In the genomic region with DNA sequence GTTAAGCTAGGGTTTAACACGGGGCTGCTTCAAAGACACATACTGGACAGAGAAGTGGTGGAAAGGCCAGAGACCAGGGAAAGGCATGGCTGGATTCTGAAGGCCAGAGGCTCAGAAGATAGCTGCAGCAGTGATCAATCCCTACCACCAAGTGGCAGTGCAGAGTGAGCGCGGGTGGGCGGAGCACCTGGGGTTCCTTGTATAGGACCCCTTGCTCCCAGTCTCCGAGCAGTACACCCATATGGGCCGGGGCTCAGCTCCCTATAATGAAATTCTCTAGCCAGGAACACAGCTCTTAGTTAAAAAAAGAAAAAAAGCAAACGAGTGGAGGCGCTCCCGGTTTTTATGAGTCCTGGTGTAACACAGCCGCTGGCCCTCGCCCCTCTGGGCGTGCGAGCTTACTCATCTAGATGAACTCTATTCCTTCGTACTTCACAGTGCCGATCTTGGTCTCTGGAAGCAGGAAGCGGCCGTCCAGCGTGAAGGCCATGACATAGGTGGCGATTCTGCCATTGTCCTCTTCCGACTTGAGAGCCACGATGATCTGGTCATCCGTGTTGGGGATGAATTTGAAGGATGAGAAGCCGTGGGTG, we compare ENCODE assay signal across 9 mouse cellular contexts. TPM values are rescaled to one million over a fixed set of nuclear protein-coding genes. Genes with fewer than 3 reads are reported as not detected.
DNase-seq lines count a peak whose midpoint lies in the region; ATAC-seq and TF ChIP-seq lines count a peak whose summit lies in the region.
"Had no signal": no experiment of that assay in that cellular context is flagged by ENCODE, and none has a peak within 500 bp of the region (broad histone marks: within the 10 kb centered on the region; RNA-seq: fewer than 3 reads in every experiment).

No protein-coding gene starts in this region.

- H3K27me3 ChIP-seq in intestine, embryonic 16.5 days (replicated peaks; ENCODE audit: control insufficient read depth, insufficient read depth, low read length), result no peaks in the 10 kb centered on the region
- H3K27me3 ChIP-seq: stomach, embryonic 15.5 days had no signal

- intact Hi-C loops in gastrocnemius, adult 2 months (cut with DNase I), result no loop called here

- no peak overlapping the region for H3K4me3 ChIP-seq in gastrocnemius, adult 2 months
- no peak overlapping the region for H3K4me3 ChIP-seq in lung, adult 2 months (replicated peaks; ENCODE audit: extremely low read depth, low read depth, low read length)
- H3K4me3 ChIP-seq in ES-E14 (ENCODE audit: insufficient read depth in 1 of 2, low read depth in 1 of 2, low read length in 2 of 2, poor library complexity in 1 of 2, severe bottlenecking in 1 of 2), result no peak overlapping the region
- no peak overlapping the region for H3K4me3 ChIP-seq in intestine, embryonic 16.5 days (ENCODE audit: low read length)
- H3K4me3 ChIP-seq: stomach, embryonic 15.5 days had no signal

- TF ChIP-seq CTCF in gastrocnemius, adult 2 months (IDR thresholded peaks at IDR 0.05), result peak; percentile 71
- no peak for TF ChIP-seq CTCF in lung, adult 2 months (IDR thresholded peaks at IDR 0.05; ENCODE audit: insufficient read depth, low read length)

- in situ Hi-C loops in ES-E14 (cut with MboI; ENCODE audit: low sequenced_read_pairs in 2 of 2, unreplicated experiment in 2 of 2), result no loop called here

- no peak for TF ChIP-seq POLR2A in lung, adult 2 months (IDR thresholded peaks at IDR 0.05; ENCODE audit: borderline replicate concordance, extremely low read depth, low read depth, low read length)

- ATAC-seq in intestine, embryonic 16.5 days, result no peak

- no peaks in the 10 kb centered on the region; the same call in 1 of the 2 replicates for H3K4me1 ChIP-seq in lung, adult 2 months (ENCODE audit: control insufficient read depth, insufficient read depth, low read length)
- H3K4me1 ChIP-seq in ES-E14 (ENCODE audit: control insufficient read depth in 2 of 2, insufficient read depth in 2 of 2, low read length in 2 of 2, poor library complexity in 1 of 2), result peaks cover 3 to 9% of the 10 kb centered on the region in 2 experiments; a peak in 3 of 4 replicates
- peaks cover 40% of the 10 kb centered on the region for H3K4me1 ChIP-seq in intestine, embryonic 16.5 days (ENCODE audit: control insufficient read depth, insufficient read depth, low read length)

- peak; percentile 55 for DNase-seq in gastrocnemius, adult 2 months
- no peak for DNase-seq in gastrocnemius, adult 18-20 months (ENCODE audit: low spot score)
- peak; percentile 46 for DNase-seq in lung, adult 2 months
- no peak for DNase-seq in lung, postnatal 25 days (ENCODE audit: low spot score)
- DNase-seq in ES-E14 (ENCODE audit: low read depth, low spot score), result peak; percentile 16
- DNase-seq in frontal cortex, postnatal 25 days (ENCODE audit: low spot score in 2 of 2), result no peak
- no peak for DNase-seq in frontal cortex, postnatal 10 days (ENCODE audit: low spot score in 2 of 2)

- 85% methylated on average over 23 of the region's 23 CpGs for WGBS in lung, adult 2 months
- WGBS in intestine, embryonic 16.5 days, result 62% methylated on average over 23 of the region's 23 CpGs

- H3K9ac ChIP-seq in ES-E14 (ENCODE audit: insufficient read depth, low read depth, low read length, poor library complexity, severe bottlenecking), result no peak overlapping the region
- 0 out of 2 replicates have a peak overlapping the region, but pooled peaks have one; percentile 53 for H3K9ac ChIP-seq in intestine, embryonic 16.5 days (ENCODE audit: low read depth, low read length)
- H3K9ac ChIP-seq: stomach, embryonic 15.5 days had no signal

- H3K27ac ChIP-seq in gastrocnemius, adult 2 months, result no peak overlapping the region
- H3K27ac ChIP-seq in ES-E14 (ENCODE audit: insufficient read depth, low read depth, low read length, poor library complexity, severe bottlenecking), result no peak overlapping the region
- H3K27ac ChIP-seq in intestine, embryonic 16.5 days (ENCODE audit: low read length), result peak overlapping the region; percentile 95
- H3K27ac ChIP-seq: stomach, embryonic 15.5 days had no signal

- H3K4me2 ChIP-seq in intestine, embryonic 16.5 days (ENCODE audit: low read depth, low read length), result 0 out of 2 replicates have a peak overlapping the region, but pooled peaks have one; percentile 3
- H3K4me2 ChIP-seq: stomach, embryonic 15.5 days had no signal

- no peaks in the 10 kb centered on the region for H3K9me3 ChIP-seq in ES-E14 (ENCODE audit: control insufficient read depth, insufficient read depth, low read depth, low read length)
- H3K9me3 ChIP-seq in intestine, embryonic 16.5 days (ENCODE audit: control insufficient read depth, low read length), result no peaks in the 10 kb centered on the region
- H3K9me3 ChIP-seq: stomach, embryonic 15.5 days had no signal

- peaks cover 15% of the 10 kb centered on the region for H3K36me3 ChIP-seq in ES-E14 (ENCODE audit: control insufficient read depth, insufficient read depth, low read length, poor library complexity, severe bottlenecking)
- H3K36me3 ChIP-seq in intestine, embryonic 16.5 days (ENCODE audit: control insufficient read depth, insufficient read depth, low read length), result peaks cover 4% of the 10 kb centered on the region

TF ChIP-seq in ES-E14, 5 proteins besides CTCF, POLR2A, EP300 and RAD21:
- no peak for TF ChIP-seq MAFK (IDR thresholded peaks at IDR 0.05; ENCODE audit: insufficient read depth, low read depth, low read length)
- no peak for TF ChIP-seq CHD2 (IDR thresholded peaks at IDR 0.05; ENCODE audit: low read depth, low read length)
- no peak for TF ChIP-seq HCFC1 (IDR thresholded peaks at IDR 0.05; ENCODE audit: borderline replicate concordance, insufficient read depth, low read length)
- TF ChIP-seq ZNF384 (IDR thresholded peaks at IDR 0.05; ENCODE audit: low read depth, low read length), result no peak
- TF ChIP-seq ZC3H11A (IDR thresholded peaks at IDR 0.05; ENCODE audit: borderline replicate concordance, low read depth, low read length), result no peak

RNA-seq across cellular contexts. Expression of gene Lgals3bp, which starts 5.5 kb away (rescaled TPM):
- 10 to 100 TPM; 12.0 to 17.0 TPM for total RNA-seq in gastrocnemius, adult 2 months (2021)
- 10 to 100 TPM; 15.8 to 17.1 TPM for total RNA-seq in gastrocnemius, adult 18-20 months (2021)
- 259 and 311 TPM in 2 replicates for polyA plus RNA-seq in lung, adult 2 months (2012; rRNA removed)
- 1.5 and 3.0 TPM in 2 replicates for total RNA-seq in ES-E14 (2012; rRNA removed)
- 226 and 234 TPM in 2 replicates for polyA plus RNA-seq in intestine, embryonic 16.5 days (2015; fragmentation: Nextera tagmentation; extraction: Ambion mirVana)

RNA-seq across cellular contexts. Expression of gene Cant1, which starts 11.5 kb away (rescaled TPM):
- total RNA-seq in gastrocnemius, adult 2 months (2021), result 10 to 100 TPM; 10.7 to 11.6 TPM
- 10 to 100 TPM; 10.7 to 11.9 TPM for total RNA-seq in gastrocnemius, adult 18-20 months (2021)
- 55.9 and 61.9 TPM in 2 replicates for polyA plus RNA-seq in lung, adult 2 months (2012; rRNA removed)
- total RNA-seq in ES-E14 (2012; rRNA removed), result 45.4 and 59.4 TPM in 2 replicates
- 38.7 and 44.1 TPM in 2 replicates for polyA plus RNA-seq in intestine, embryonic 16.5 days (2015; fragmentation: Nextera tagmentation; extraction: Ambion mirVana)

RNA-seq across cellular contexts. Expression of gene C1qtnf1, which starts 20.6 kb away (rescaled TPM):
- 10 to 100 TPM in 1 of 2 experiments, 1 to 10 TPM in 1; 7.9 to 12.6 TPM for total RNA-seq in gastrocnemius, adult 2 months (2021)
- 1 to 10 TPM; 6.6 to 6.9 TPM for total RNA-seq in gastrocnemius, adult 18-20 months (2021)
- polyA plus RNA-seq in lung, adult 2 months (2012; rRNA removed), result 17.9 and 21.8 TPM in 2 replicates
- total RNA-seq in ES-E14 (2012; rRNA removed), result 0.36 and 0.48 TPM in 2 replicates
- polyA plus RNA-seq in intestine, embryonic 16.5 days (2015; fragmentation: Nextera tagmentation; extraction: Ambion mirVana), result 7.1 and 7.3 TPM in 2 replicates

RNA-seq across cellular contexts. Expression of gene Timp2, which starts 51.9 kb away (rescaled TPM):
- total RNA-seq in gastrocnemius, adult 2 months (2021), result 100 to 1,000 TPM in 1 of 2 experiments, 10 to 100 TPM in 1; 70.1 to 115 TPM
- total RNA-seq in gastrocnemius, adult 18-20 months (2021), result 10 to 100 TPM; 65.4 to 89.1 TPM
- polyA plus RNA-seq in lung, adult 2 months (2012; rRNA removed), result 353 and 397 TPM in 2 replicates
- 24.0 and 52.4 TPM in 2 replicates for total RNA-seq in ES-E14 (2012; rRNA removed)
- 30.9 and 45.1 TPM in 2 replicates for polyA plus RNA-seq in intestine, embryonic 16.5 days (2015; fragmentation: Nextera tagmentation; extraction: Ambion mirVana)

Comparison
In these comparisons a context has a peak if more than half of its experiments do, and no peak if none do; other contexts are left out.
1. DNase-seq: peak in gastrocnemius, adult 2 months (single experiment), lung, adult 2 months (single experiment) and ES-E14 (single experiment); none in gastrocnemius, adult 18-20 months (single experiment), lung, postnatal 25 days (single experiment), frontal cortex, postnatal 25 days (0 of 2) and frontal cortex, postnatal 10 days (0 of 2).